Mouse (Mus musculus) bone marrow macrophage, adult 2 months (primary cell): ENCODE data around the gene Prr18.

ENCODE experiments used
- CTCF ChIP-seq: IDR thresholded peaks from 2 replicates; pipeline ENCODE4 v1.5.1; 2012; ENCODE audit warnings: low read depth, mild to moderate bottlenecking, low read length, moderate library complexity
- POLR2A ChIP-seq: IDR thresholded peaks from 2 replicates; pipeline ENCODE4 v1.6.1; 2012; ENCODE audit warnings: mild to moderate bottlenecking, low read depth, low read length, borderline replicate concordance

DNA sequence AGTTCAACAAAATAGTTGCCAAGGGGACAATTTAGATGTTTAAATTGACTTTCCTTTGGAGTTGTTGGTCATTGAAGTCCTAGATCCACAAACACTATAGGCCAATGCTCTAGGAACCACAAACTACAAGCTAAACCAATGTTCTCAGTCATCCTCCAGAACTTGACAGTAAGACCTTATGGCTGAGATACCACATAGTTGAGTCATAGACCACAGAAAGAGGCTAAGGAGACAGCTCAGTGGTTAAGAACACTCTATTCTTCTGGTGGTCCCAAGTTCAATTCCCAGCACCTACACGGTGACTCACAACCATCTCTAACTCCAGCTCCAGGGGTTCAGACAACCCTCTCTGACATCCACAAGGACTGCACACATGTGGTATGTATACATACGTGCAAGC, 48.2 kb downstream of the Prr18 start:
- TF ChIP-seq CTCF (no peak), POLR2A (no peak)
